Mouse (Mus musculus) cerebellum, adult 2 months (tissue): Measurements from ENCODE around the gene Aspm.

Source experiments
- CTCF ChIP-seq: fragments of 200-500 bp; IDR thresholded peaks from 2 replicates; pipeline ENCODE4 v1.5.1; 2011; ENCODE audit warnings: low read depth, mild to moderate bottlenecking, control low read depth, low read length, moderate library complexity, borderline replicate concordance; ENCODE audit not compliant: insufficient read depth
- POLR2A ChIP-seq: fragments of 200-500 bp; IDR thresholded peaks from 2 replicates; pipeline ENCODE4 v1.6.1; 2011; ENCODE audit warnings: low read length, control low read depth, borderline replicate concordance; ENCODE audit not compliant: insufficient read depth

DNA sequence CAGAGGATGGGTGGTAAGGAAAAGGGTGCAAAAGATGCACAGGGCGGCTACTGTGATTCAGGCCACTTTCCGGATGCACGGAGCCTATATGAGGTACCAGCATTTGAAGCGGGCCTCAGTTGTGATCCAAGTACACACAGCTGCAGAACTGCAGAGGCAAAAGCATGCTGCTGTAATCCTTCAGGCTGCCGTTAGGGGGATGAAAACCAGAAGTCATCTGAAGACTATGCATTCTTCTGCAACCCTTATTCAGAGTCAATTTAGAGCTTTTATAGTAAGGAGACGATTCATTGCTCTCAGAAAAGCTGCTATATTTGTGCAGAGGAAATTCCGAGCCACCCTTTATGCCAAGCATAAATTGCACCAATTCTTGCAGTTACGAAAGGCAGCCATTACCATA is 25.7 kb downstream of the Aspm start:
- TF ChIP-seq CTCF: no peak
- TF ChIP-seq POLR2A: no peak
